Mouse (Mus musculus): ENCODE results near the gene Nsmce4a.
"Not testable (repeated sequence)": the region's sequence is repeated elsewhere in the genome, so short reads cannot be mapped to it uniquely, and the experiment has no call there.

DNA sequence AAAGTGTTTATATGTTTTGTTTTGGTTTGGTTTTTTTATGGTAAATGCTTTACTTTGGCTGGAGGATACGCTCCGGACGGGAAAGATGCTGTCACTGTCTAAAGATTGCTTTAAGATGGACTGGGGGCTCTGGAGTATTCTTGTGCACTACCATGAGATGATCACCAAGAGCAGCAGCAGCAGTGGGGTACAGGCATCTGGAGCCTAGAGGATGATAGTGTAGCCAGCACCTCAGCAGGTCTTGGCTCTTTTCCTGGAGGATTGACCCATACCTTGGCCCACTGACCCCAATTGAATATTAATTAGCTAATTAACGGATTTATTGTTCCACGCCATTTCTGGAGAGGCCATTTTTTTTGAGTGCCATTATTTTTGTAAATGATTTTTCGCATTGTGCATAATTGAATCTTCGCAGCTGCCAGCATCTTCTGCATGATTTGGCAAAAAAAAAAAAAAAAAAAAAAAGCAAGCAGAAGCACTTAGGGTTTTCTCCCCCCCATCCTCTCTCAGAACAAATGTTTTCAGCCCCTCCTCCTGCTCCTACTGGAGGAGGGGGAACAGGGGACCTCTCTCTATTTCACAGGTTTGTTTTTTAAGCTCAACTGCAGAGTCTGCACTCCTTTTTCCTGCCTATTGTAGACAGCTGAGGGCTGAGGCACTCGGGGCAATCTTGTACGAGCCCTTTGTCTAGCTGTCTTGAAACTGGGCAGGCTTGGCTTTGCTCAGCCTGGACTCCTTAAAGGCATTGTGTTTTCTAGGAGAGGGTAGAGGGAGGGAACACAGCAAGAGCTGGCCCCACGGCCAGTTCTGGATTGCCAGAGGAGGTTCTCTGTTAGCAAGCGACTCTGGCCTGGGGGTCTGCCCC lies 20.7 kb upstream of the Nsmce4a start:
- TF ChIP-seq CTCF (conservative IDR thresholded peaks at IDR 0.05; ENCODE audit: low read length); NANOG (IDR thresholded peaks at IDR 0.05; ENCODE audit: borderline replicate concordance, low read length): not testable (repeated sequence)

All from E14TG2a.4 (cell line).